Mouse (Mus musculus): ENCODE measurements around the gene Dexi. TPM values are rescaled to one million over a fixed set of nuclear protein-coding genes. Genes with fewer than 3 reads are reported as not detected.

The Dexi gene
- polyA plus RNA-seq, 2 experiments from 2014 or later: 0.95 to 4.4 TPM

DNA sequence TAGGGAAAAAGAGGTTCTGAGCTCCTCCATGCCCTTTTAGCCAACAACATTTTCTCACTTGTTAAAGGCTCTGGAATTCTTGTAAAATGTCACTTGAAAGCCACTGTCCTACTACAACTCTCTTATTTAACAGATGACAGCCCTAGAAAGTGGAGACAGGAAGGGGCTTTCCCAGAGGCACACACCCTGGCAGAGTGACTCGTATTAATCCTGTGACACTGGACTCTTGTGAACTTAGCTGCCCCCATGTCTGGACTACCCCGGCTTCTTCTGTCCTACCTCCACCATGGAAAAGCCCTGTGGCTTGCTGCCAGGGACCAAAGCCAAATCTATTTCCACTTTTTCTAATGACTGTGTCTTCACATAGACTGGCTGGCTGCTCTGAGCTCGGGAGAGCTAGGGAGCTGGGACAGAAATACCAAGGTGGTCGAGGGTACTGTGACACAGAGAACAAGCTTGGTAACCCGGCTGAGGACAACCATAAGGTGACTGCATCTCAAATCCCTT, 44.7 kb downstream of the Dexi start:
- ATAC-seq: no peak

DNA sequence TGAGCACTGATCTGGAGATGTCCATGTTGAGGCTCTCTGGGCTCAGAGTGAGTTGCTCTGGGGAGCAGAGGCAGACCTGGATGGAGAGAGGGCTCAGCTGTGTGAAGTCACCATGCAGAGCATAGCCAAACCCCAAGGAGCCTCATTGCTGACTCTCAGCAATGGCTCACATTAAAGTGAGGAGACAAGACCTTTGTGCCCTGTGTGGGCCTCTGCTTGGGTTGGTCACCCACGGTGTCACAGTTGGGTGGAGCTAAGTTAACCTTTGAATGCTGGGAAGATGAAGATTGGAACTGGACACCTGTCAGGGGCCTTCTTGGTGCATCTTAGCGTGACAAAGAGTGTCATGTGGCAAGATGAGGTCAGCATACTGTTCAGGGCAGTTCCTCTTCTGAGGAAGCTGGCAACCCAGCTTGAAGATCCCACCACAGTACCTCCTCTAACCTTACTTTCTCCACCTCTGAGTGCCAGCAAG, 47.0 kb downstream of the Dexi start:
- ATAC-seq: no peak

DNA sequence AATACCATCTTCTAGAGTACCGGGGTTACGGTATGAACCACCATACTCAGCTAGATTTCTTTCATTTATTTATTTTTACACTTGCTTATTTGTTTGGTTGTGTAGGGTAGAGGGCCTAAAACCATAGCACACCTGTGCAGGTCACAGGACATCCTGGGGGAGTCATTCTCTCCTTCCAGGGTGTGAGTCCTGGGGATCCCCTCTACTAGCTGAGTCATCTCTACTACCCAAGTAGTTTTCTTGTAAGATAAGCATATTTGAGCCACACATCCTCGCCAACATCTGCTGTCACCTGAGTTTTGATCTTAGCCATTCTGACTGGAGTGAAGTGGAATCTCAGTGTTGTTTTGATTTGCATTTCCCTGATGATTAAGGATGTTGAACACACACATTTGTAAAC, 50.3 kb downstream of the Dexi start:
- no peak for ATAC-seq

DNA sequence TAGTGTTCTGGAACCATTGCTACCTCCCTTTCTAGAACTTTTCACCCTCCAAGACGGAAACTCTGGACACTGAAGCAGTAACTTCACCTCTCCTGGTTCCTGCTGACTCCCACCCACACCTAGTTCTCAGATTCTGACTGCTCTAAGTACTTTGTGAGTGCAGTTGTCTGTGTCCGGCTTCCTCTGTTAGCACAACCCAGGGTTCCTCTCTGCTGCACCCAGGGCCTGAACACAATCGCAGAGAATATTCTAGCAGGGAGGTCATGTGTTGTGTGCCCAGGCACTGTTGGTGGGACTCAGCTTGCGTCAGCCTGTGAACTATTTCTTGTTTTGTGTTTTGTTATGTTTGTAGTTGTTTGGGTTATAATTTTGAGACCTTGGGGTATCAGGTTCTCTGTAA, 51.1 kb downstream of the Dexi start:
- ATAC-seq: no peak

DNA sequence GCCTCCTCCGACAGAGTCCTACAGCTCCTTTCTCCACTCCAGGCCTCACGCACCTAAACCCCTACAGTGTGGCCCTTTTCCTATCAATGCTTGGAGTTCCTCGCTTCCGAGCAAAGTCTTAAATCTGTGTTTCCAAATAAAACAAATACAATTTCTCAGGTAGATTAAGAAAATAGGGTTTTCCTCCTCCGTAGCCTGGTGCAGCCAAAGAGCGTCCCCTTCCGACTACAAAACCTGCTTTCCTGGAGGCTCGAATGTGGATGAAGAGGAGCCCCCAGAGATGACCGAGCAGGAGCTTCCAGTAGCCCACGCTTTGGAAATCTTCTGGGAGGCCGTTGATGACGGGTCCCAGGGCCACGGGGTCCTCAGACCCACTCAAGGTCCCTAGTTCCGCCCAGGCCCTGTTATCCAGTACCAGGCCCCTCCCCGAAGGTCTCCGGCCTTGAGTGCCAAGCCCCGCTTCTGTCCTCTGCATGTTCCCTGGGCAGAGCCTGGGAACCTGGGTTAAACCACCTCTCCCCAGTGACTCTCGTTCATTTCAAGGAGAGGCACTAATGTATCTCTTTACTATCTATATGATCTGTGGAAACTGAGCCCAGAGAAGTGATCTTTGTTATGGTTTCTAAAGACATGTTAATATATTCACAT, 52.2 kb downstream of the Dexi start:
- ATAC-seq: no peak

DNA sequence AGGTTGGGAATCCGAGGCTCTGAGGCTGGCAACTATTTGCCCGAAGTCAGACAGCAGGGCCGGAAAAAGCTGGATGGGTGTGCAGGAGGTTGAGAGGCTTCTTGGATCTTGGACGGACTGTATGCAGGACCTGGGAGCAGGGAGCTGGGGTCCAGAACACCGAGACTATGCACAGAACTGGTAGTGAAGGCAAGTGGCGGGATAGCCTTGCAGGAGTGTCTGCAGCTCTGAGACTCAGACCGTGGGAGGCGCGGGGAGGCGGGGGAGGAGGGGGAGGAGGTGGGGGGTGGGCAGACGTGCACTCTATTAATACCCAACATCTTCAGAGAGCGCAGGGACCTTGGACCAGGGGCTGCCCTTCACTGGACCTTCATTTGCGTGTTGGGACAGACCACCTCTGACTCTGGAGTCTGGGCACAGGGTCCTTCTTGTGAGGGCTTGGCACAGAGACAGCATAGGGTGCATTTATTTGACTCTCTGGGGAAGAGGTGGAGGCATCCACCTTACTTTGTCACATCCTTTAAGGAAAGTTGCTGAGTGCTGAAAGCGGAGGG, 52.9 kb downstream of the Dexi start:
- no peak for ATAC-seq

DNA sequence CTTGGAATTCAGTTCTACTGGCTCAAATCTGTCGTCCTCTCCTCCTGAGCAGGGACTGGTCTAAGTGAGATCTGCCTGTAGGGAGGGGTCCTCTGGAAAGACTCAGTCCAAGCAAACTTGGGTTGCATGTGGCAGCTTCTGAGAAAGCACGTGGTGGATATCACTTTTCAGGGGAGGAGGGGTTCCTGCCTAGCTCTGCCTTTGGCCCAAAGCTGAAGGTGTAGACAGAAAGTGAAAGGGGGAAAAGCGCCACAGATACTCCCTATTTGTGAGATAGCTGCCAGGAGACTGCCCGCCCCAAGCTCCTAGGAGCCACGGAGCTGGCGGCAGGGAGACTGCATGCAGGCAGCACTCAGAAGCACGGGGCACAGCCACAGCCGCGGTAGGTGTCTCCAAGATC, 53.4 kb downstream of the Dexi start:
- peak; percentile 41 for ATAC-seq

DNA sequence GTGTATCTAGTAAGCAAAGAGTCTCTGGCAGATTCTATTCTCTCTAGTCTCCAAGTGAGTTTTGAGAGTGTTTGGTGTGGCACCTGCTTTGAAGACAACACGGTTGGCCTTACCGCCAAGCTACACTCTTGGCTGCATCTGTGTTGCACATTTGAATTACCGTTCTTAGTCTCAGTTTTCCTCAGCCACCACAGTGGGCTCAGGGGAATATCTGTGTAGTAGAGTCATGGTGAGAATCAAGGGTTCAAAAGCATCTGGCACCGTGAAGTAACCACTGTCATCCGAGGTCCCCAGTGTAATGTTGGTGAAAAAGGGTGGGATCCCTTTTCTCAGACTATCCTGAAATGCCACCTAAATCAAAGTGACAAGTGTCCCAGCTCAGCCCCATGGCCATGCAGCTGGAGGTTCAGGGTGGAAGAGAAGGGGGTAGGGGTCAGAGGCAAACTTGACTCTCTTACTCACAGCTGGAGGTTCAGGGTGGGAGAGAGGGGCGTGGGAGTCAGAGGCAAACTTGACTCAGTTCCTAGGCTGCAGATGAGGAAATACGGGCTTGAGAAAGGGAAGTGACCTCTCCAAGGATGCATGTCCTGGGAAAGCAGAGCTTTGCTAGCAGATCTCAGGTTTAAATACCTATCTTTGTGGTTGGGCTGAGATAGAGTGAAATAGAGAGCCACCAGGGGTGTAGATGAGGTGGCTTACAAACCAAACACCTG, 53.9 kb downstream of the Dexi start:
- no peak for ATAC-seq

DNA sequence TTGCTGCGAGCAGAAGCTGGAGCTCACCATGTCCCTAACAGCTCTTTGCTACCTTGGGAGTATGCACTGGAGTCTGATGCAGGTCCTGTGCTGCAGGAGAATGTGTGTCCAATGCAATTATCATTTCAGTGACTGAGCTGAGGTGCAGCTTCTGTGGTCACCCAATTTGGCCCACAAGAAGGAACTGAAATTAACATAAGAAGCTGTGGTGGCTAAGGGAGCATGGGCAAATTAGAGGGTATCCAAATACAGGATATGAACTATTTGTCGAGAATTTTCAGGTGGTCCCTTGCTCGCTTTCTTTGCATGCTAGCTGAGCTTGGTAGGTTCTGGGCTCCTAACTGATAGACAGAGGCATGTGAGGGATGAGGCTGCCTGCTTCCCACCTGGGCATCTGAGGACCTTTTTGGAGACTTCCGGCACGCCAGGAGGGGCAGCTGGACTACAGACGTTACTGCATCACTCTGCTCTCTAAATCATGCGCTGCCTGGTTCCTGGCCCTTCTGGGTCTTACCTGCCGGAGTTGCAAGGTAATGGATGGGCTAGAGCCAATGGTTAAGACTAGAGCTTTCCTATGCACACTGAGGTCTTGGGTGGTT, 54.9 kb downstream of the Dexi start:
- no peak for ATAC-seq

DNA sequence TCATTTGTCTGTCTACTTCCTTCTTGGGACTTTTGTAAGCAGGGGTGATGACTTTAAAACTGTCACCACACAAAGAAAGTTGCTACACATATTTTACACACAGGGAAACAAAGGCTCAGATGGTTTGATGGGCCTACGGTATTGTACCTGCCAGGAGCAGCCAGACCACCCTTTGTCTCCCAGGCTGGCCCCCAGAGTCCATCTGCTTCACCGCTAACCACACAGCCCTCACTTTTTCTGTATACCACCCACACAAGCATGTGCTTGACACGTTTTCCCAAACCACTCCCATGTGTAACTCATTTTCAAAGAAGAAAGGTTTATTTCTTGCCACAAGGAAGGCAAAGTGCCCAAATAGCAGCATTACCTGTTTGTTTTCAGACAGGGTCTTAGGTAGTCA, 55.9 kb downstream of the Dexi start:
- no peak for ATAC-seq

DNA sequence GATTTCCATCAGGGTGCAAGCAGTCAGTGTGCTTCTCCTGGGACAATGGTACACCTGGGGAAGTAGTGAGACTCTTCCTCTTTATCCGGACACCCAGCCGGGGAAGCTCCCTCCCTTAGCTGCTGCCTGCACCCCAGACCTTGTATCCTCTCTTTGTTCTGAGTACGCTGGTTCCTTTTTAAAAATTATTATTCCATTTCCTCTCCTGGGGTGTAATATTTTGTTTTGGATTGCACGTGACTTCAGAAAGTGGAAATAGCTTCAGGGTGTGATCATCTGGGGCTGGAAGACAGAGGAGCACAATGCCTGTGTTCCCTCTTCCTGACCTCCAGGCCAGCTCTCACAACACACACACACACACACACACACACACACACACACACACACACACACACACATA, 60.5 kb downstream of the Dexi start:
- ATAC-seq: no peak

DNA sequence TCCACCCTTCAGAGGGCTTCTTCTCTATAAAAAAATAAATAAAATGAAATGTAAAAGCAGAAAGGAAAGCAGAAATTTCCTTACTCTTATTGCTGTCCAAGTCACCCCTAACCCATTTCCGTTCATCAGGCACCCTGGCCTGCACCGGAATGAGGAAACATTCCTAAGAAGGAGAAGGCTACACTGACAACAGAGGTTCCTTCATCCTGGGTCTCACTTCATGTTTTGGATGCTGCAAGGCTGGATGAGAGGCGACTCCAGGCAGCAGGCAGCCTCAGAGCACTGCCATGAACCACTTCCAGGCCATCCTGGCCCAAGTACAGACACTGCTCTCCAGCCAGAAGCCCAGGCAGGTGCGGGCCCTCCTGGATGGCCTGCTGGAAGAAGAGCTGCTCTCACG, 63.0 kb downstream of the Dexi start, which contains the start of gene Ciita:
Gene Ciita (plus strand): TSS at position 203 of the 400 bp plus-strand sequence.
- no peak for ATAC-seq

DNA sequence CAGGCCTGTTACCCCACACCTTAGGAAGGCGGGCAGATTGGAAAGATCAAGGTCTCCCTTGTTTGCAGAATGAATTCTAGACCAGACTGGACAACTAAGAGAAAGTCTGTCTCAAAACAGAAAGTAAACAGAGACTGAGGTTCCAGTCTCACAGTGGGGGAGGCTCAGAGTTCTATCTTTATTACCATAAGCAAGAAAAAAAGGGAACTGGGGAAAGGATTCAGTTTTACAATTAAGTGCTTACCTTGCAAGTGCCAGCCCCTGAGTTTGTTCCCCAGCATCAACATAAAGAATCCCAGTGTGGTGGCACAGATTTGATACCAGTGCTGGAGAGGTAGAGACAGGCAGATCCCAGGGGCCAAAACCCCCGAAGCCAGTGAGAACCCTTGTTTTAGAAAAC, 66.9 kb downstream of the Dexi start:
- no peak for ATAC-seq

DNA sequence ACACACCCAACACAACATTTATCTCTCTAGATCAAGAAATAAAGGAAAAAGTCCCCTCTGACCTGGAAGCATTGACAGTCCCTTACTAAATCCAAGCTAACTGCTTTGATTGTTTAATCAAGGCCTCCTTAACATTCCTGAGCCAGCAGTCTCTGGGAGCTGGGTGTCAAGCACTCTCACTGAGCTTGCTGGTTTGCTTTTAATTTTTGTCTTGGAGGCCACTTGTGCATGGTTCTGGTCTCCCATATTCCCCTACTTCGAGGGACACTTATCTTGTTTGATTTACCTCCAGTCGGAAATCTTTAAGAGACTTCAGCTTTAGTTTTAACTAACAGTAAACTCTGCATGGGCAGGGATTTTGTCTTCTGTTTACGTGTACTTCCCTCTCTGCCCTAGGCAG, 67.9 kb downstream of the Dexi start:
- no peak for ATAC-seq

DNA sequence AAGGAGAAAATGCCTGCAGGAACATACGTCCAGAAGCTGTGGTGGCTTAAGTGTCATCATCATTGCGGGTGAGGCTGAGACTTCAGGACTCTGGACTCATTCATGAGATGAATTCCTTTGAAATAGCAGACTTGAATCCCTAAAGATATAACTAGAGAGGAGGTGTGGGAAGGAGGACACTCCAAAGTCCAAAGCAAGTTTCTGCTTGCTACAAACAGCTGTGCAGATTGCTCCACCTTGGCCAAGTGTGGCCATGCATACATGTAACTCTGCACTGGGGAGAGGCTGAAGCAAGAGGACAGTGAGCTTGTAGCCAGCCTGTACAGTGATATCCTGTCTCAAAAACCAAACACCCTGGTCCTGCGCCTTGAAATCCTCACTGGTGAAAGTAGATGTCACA, 70.9 kb downstream of the Dexi start:
- no peak for ATAC-seq

DNA sequence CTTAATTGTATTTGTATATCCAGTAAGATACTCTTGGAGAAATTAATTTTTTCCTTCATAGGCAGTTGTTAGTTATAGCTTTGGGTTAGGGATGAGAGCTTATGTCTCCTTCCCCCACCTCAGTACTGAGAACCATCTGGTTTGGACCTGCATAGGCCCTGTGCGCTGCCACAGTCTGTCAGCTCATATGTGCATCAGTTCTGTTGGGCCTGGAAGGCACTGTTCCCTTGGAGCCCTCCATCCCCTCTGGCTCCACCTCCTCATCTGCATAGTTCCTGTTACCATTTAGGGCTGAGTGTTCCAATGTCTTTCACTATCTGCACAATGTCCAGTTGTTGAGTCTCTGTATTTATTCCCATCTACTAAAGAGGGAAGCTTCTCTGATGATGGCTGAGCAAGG, 74.7 kb downstream of the Dexi start:
- ATAC-seq: no peak

DNA sequence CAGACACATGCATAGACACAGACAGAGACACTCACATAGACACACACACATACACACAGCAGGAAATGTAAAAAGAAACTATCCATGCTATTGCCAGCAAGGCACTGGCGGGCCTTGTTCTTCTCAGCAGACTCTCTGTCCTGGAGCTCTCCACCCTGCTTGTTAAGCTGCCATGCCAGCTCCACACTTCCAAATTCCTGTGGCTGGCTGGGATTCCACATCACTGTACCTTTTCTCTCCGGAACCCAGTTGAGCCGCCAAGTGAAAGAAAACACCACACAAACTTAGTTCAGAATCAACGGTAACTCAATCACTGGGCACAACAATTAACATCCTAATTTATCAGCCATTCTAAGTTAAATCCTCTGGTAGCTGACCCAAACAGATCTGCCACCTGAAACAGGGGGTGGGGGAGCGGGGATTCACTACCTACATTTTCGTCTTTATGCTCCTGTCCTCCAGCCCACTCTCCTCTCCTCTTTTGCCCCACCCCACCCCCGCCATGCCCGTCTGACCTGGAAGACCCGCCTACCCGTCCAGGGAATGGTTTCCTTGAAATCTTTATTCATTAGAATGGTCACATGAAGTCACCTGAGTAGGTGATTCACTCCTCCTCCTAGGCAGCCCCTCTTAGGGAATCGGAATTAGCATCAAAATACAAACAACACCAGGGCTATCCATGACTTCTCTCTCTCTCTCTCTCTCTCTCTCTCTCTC, 75.3 kb downstream of the Dexi start:
- no peak for ATAC-seq

DNA sequence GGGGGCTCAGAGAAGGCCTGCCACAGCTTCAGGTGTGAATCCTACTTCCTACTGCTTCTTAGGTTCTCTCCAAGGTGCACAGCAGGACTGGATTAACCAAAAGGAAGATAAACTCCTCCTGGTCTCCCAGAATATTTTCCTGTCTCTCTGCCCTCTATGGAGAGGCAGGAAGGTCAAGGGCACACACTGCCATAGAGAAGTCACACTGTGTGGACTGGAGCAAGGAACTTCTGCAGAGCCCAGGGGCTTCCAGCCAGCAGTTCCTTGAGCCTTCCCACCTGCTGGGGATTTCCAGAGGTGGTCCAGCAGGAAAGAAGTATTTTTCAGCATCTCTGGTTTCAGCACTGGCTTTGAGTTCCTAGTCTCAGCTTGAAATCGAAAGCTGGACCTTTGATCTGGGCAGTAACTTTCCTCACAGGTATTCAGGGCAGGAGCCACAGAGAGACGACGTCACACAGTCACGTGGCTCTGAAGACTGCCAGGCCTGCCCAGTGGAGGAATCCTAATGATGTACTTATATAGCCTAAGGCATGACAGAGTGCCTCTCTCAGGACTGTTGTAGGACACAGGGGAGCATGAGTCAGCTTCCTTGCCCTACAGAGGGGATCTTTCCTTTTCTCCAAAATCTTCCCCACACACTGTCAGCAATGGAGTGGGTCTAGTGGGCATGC, 77.7 kb downstream of the Dexi start:
- ATAC-seq: no peak

DNA sequence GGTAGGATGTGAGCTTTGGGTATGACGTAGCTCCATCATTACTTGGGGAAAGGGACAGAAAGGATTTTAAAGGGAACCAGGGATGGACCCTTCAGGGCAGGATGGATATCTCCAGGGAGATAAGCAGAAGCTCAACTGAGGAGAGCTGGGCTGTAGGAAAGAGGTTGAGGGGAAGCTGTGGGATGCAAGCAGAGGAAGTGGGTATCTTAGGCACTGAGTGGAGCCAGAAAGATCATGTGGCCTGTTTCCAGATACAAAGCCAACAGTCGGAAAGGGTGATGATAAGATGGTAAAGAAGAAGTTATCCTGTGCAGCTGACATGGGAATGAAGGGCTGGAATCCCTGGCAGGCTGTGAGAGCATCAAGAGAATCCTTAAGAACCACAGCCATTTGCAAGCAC, 81.7 kb downstream of the Dexi start:
- ATAC-seq: no peak

DNA sequence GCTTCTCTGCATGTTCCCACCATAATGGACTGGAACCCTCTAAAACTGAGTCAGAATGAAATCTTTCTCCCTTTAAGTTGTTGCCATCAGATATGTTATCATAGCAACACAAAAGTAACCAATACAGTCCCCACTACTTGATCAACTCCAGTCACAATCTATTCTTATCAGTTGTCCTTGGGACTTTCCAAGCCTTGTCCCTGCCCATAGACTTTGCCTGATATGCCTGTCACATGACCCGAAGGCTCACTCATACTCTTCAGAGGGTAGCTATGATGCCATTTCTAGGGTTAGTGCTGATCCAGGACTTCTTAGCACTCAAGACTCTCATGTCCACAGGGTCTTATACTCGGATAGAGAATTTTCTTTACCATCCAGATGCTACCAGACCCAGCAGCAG, 82.7 kb downstream of the Dexi start:
- no peak for ATAC-seq

DNA sequence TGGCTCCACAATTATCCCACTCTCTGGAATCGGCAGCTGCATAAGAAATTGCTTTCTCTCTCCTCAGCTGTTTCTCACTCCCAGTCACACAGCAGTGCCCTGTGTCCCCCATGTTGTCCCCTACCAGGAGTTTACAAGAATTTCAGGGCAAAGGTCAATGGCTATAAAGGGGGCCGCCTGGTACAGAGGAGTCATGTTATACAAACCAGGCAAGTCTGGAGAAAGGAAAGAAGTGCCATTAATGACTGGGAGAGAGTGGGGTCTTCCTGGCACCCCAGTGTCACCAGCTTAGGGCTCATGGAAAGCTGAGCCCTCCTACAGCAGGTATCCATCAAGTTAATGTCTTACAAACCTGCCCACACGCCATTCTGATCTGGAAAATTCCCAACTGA, 88.3 kb downstream of the Dexi start:
- ATAC-seq: no peak

DNA sequence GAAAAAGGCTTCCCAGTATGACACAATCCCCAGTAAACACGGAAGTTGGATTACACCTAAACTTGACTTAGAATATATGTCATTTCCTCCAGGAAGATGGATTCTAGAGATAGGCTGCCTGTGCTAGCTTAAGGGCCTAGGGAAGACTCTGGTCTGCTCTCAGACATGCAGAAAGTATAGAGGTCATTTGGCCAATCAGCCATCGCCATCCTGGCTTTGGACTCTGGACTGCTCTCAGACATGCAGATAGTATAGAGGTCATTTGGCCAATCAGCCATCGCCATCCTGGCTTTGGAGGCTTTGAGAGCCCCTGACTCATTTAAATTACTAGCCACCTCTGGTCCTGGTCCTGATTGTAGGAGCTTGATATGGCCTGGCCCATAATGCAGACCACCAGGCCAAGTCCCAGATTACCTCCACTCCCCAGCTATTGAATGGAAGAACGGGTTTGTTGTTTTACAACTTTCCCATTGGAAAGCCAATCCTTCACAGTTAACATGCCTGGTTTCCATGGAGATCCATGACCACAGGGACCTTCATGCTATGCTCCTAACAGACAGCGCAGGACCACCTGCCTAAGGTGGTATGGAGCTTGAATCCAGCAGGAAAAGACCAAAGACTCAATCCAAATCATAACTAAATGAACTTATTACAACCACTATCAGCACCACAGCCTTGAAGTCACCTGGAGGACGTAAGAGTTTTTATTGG, 88.8 kb downstream of the Dexi start:
- no peak for ATAC-seq

All from CD4-positive, CD25-positive, alpha-beta regulatory T cell, adult 4 months (primary cell).